In the genomic region with DNA sequence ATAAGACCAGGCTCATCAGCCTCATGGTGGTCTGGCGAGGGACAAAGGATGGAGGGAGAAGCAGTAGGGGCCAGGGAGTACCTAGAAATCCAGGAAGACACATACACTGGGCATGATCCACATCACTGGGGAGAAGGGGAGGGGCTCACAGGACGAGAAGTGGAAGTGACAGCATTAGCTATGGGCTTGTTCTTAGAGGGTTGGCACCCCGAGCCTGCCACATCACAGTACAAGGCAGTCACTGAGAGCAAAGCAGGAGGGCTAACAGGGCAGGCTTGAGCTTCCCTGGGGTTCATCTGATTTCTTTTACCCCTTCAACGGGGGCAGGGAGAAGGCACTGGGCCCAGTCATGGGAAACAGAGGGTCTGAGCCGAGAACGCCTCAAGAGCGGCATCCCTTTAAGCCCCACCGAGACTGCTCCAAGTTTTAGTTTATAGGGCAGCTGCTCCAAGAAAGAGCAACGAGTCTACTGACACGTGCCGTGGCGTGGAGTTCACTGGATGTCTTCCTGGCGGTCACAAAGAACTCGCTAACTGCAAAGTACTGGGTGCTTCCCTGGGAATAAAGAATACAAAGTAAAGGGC, we compare ENCODE assay signal across 16 mouse cellular contexts.
A peak's percentile ranks its signal among the peaks of the same experiment; 100 is the strongest.
DNase-seq lines count a peak whose midpoint lies in the region; ATAC-seq and TF ChIP-seq lines count a peak whose summit lies in the region.
"Had no signal": no experiment of that assay in that cellular context is flagged by ENCODE, and none has a peak within 500 bp of the region (broad histone marks: within the 10 kb centered on the region; RNA-seq: fewer than 3 reads in every experiment).

No protein-coding gene starts in this region.

- 0 out of 2 replicates have a peak, but pooled peaks cover 5% of the 10 kb centered on the region for H3K4me1 ChIP-seq in intestine, embryonic 15.5 days (replicated peaks)
- 0 out of 2 replicates have a peak, but pooled peaks cover 2% of the 10 kb centered on the region for H3K4me1 ChIP-seq in intestine, postnatal 0 days (replicated peaks; ENCODE audit: control insufficient read depth, insufficient read depth, low read length)
- H3K4me1 ChIP-seq in forebrain, embryonic 16.5 days (replicated peaks; ENCODE audit: control insufficient read depth, insufficient read depth, low read length): peaks cover 13% of the 10 kb centered on the region
- H3K4me1 ChIP-seq: stomach, embryonic 15.5 days had no signal

- H3K4me2 ChIP-seq in intestine, embryonic 15.5 days (replicated peaks): no peak overlapping the region
- no peak overlapping the region for H3K4me2 ChIP-seq in intestine, postnatal 0 days (replicated peaks; ENCODE audit: low read depth)
- no peak overlapping the region for H3K4me2 ChIP-seq in forebrain, embryonic 16.5 days (ENCODE audit: low read length)
- H3K4me2 ChIP-seq: limb, embryonic 15.5 days; stomach, embryonic 15.5 days had no signal

- H3K9me3 ChIP-seq in intestine, embryonic 15.5 days: no peaks in the 10 kb centered on the region
- H3K9me3 ChIP-seq in intestine, postnatal 0 days (ENCODE audit: control insufficient read depth): no peaks in the 10 kb centered on the region
- no peaks in the 10 kb centered on the region for H3K9me3 ChIP-seq in forebrain, embryonic 16.5 days (ENCODE audit: control insufficient read depth, low read length)
- H3K9me3 ChIP-seq: limb, embryonic 15.5 days; stomach, embryonic 15.5 days had no signal

- H3K9ac ChIP-seq in intestine, embryonic 15.5 days: no peak overlapping the region
- H3K9ac ChIP-seq in intestine, postnatal 0 days (ENCODE audit: low read depth, low read length): no peak overlapping the region
- H3K9ac ChIP-seq in forebrain, embryonic 16.5 days (replicated peaks; ENCODE audit: low read depth, low read length): no peak overlapping the region
- H3K9ac ChIP-seq: limb, embryonic 15.5 days; stomach, embryonic 15.5 days had no signal

- ATAC-seq in intestine, embryonic 15.5 days: peak; percentile 35
- no peak for ATAC-seq in intestine, postnatal 0 days
- peak; percentile 9 for ATAC-seq in forebrain, embryonic 16.5 days
- peak; percentile 27; the same call in 1 of the 2 replicates for ATAC-seq in megakaryocyte, adult 5-6 weeks (ENCODE audit: poor library complexity, severe bottlenecking)
- ATAC-seq: Patski had no signal

- no peaks in the 10 kb centered on the region for H3K27me3 ChIP-seq in intestine, embryonic 15.5 days (replicated peaks)
- H3K27me3 ChIP-seq in intestine, postnatal 0 days (replicated peaks; ENCODE audit: control insufficient read depth, insufficient read depth, low read length): no peaks in the 10 kb centered on the region
- no peaks in the 10 kb centered on the region for H3K27me3 ChIP-seq in forebrain, embryonic 16.5 days (replicated peaks; ENCODE audit: control insufficient read depth, insufficient read depth, low read length)
- H3K27me3 ChIP-seq: limb, embryonic 15.5 days; Patski; stomach, embryonic 15.5 days had no signal

- 65% methylated on average over 14 of the region's 14 CpGs for whole genome bisulfite sequencing in intestine, embryonic 15.5 days
- 62% methylated on average over 14 of the region's 14 CpGs for WGBS in intestine, postnatal 0 days
- WGBS in forebrain, embryonic 16.5 days: 17% methylated on average over 14 of the region's 14 CpGs

- H3K27ac ChIP-seq in intestine, embryonic 15.5 days: no peak overlapping the region
- no peak overlapping the region for H3K27ac ChIP-seq in intestine, postnatal 0 days (ENCODE audit: low read depth, low read length)
- H3K27ac ChIP-seq in forebrain, embryonic 16.5 days (ENCODE audit: low read length): no peak overlapping the region
- H3K27ac ChIP-seq: limb, embryonic 15.5 days; macrophage; stomach, embryonic 15.5 days had no signal

- no peak overlapping the region for H3K4me3 ChIP-seq in intestine, embryonic 15.5 days (replicated peaks)
- H3K4me3 ChIP-seq in intestine, postnatal 0 days (ENCODE audit: low read depth, low read length): no peak overlapping the region
- H3K4me3 ChIP-seq in forebrain, embryonic 16.5 days (replicated peaks; ENCODE audit: low read length): no peak overlapping the region
- H3K4me3 ChIP-seq: limb, embryonic 15.5 days; stomach, embryonic 15.5 days had no signal

- H3K36me3 ChIP-seq in intestine, embryonic 15.5 days: no peaks in the 10 kb centered on the region
- no peaks in the 10 kb centered on the region for H3K36me3 ChIP-seq in intestine, postnatal 0 days (ENCODE audit: control insufficient read depth, insufficient read depth)
- no peaks in the 10 kb centered on the region for H3K36me3 ChIP-seq in forebrain, embryonic 16.5 days (ENCODE audit: control insufficient read depth, insufficient read depth)
- H3K36me3 ChIP-seq: limb, embryonic 15.5 days; stomach, embryonic 15.5 days had no signal

- TF ChIP-seq CTCF in intestine, postnatal 0 days (IDR thresholded peaks at IDR 0.05; ENCODE audit: low read depth): no peak

- peak; percentile 43 for DNase-seq in retina, embryonic 14.5 days (ENCODE audit: low spot score)
- DNase-seq in frontal cortex, postnatal 36 days (ENCODE audit: low spot score in 2 of 2): no peak
- DNase-seq in cerebellum, adult 9-10 months: no peak
- no peak for DNase-seq in urinary bladder, adult 2 months (ENCODE audit: low spot score)
- DNase-seq: adrenal gland, postnatal 25 days; B cell, adult 2 months; cerebellum, adult 8-10 months; kidney, postnatal 25 days had no signal
